Mouse (Mus musculus): ENCODE data around the gene Sel1l.
A peak's percentile ranks its signal among the peaks of the same experiment; 100 is the strongest.

The Sel1l gene

DNA sequence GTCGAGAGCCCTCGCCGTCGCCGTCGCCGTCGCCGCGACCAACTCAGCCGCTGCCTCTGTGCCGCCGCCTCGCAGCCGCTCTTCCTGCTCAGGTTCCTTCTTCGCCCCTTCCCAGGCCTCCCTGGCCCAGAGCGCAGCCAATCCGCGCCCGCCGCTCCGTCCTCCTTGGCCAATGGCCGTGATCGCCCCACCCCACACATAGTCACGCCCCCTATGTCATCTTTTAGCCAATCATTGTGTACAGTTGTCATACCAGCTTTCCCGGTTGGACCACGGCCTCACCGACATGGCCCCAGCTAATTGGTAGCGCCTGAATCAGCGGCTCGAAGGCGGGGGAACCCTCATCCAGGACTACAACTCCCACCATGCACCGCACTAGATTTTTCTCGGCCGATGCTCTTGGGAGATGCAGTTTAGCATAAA is at the start of gene Sel1l:
Gene Sel1l (minus strand): TSS at position 113 of the 423 bp plus-strand sequence.
- peak; percentile 99 for DNase-seq

DNA sequence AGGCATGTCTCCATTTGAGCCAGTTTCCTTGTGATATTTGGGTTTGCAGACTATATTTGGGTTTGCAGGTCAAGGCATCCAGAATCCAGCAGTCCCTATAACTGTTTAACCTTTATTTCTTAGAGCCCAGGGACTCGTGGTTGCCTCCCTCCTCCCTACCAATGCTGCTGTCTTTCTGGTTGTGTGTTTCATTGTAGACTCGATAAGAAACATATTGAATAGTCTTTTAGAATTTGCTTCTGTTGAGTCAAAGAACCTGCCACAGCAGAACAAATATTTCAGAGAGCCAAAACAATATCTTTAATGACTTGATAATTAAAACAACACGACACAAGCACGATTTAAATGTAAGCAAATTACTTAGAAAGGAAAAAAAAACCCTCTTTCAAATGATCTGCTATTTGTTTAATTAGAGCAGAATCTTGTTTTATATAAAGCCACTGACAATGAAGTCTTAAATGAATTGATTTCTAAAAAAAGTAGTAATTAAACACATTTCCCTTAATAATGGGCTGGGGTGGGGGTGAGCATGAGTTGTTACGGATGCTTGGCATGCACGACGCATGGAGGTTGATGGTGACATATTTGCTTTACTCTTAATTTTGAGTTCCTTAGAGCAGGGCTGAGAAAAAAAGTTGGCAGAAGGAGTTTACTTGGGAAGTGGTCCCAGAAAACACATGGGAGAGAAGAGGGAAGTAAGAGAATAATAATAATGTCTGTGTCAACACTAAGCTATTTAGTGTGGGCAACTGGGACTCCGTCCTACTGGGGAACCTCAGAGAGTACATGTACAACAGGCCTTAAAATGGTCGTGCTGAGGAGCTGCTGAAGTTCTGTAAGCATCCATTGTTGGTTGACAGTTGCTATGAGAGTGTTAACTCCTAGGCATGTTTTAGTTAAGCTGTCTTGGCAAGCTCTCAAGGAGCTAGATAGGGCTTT is 43.9 kb upstream of the Sel1l start:
- no peak for DNase-seq

DNA sequence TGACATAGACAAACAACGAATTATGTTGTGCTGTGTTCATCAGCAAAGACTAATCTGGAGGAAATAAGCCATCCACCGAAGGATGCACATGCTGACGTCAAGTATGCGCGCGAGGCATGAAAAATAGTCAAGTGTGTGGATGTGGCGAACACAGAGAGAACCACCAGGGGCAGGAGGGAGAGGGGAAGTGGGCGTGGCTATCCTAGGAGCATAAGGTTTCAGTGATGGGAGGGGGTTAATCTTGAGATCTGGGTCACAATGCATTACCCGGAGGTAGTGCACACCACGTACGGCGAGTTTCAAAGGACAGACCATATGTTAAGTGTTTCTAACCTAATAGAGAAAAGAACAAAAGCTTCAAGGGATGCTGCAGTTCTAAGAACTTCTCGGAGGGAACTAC is 31.5 kb upstream of the Sel1l start:
- no peak for DNase-seq

DNA sequence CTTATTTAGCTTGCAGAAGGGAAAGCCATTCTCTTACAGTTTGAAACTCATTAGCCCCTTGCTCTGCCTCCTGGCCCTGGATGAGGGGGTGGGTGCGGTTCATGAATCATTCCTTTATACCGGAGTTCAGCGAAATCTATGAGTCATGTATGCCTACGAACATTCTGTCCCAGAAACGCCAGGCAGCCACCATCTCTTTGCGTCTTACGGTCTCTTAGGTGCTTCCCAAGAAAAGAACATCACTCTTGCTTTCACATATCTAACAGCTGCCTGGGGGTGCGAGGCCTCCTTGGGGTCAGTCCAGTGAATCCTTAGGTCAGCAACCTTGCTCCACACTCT is 29.9 kb upstream of the Sel1l start:
- DNase-seq = peak; percentile 63

DNA sequence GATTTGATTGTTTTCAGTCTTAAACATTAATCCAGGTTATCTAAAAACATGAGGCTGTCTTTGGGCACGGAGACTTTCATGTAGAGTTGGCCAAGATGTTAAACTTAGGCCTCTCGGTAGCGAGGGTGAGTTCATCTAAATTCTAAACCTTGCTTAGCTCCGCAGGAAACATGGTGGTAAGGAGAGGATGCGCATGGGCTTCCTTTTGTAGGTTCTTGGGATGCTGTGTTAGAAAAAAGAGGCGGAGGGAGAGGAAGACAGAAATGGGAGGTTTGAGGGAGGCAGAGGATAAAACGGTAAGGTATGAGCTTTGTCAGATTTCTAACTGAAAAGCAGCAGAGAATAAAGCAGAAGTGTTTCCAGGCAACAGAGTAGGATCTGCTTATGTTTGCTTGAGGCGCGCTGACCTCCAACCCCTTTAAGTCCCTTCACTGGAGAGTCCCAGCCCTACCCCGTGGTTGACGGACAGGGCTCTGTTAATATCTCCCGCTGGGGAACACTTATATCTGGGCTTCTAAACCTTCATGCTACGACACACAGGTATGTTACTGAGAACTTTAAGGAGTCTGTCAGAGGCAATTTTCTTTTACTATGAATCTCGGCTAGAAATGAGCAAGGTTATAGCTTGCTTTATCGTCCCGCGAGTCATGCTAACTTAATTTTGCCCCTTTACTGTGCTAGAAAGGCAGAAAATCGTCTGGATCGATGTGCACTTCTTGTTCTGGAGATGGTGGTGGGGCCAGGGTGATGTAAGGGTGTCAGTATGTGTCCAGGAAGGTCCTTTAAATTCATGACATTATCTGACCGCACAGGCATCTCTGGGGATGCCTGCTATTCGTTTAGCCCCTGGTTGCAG is 29.3 kb upstream of the Sel1l start:
- no peak for DNase-seq

DNA sequence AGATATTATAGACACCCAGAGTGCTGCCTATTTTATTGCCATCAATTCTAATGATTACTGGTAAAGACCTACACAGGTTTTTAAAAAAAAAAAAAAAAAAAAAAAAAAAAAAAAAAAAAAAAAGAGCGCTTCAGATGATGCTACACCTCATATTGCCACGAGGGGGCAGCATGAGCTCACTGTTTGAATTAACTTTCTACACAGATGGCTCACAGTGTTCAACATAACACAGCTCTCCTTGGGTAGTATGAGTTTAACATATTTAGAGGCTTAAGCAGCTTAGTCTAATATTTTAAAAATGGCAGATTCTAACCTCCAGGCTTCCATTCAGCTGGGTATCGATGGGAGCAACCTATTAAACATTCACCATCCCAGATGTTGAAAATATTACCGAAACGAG is 28.7 kb upstream of the Sel1l start:
- no peak for DNase-seq

DNA sequence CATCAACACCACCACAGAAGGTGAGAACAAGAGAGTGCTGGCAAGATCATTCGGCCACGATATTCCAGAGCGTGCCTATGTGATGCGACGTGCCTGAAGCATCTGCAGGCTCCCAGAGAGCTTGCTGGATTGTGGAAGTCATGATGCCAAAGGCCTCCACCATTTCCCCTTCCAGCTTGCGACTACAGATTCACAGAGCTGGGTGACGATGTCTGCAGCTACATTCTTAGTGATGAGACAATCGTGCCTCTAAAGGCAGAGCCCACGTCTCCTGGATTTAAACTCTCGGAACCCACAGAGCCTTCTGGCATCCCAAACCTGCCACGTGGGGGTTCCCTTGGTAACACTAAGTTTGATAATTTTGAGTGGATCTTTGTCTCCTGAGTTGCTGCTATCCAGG is 21.7 kb upstream of the Sel1l start:
- no peak for DNase-seq

DNA sequence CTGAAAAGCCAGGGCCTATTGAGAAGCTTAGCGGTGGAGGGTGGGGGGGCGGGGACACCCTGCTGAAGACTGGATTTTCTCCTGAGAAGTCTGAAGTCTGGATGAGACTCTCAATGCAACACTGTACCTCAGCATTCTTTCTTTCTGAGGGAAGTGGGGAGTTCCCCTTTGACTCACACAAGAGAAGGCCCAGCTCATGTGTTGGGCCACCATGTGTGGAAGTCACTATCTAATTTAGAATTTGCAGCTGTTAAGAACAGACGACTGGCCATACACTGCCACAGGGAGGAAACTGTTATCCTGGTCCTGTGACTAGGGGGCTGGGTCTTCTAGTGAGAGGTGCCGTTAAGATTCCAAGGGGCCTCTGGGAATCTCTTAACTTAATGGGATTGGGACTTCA is 20.4 kb upstream of the Sel1l start:
- no peak for DNase-seq

DNA sequence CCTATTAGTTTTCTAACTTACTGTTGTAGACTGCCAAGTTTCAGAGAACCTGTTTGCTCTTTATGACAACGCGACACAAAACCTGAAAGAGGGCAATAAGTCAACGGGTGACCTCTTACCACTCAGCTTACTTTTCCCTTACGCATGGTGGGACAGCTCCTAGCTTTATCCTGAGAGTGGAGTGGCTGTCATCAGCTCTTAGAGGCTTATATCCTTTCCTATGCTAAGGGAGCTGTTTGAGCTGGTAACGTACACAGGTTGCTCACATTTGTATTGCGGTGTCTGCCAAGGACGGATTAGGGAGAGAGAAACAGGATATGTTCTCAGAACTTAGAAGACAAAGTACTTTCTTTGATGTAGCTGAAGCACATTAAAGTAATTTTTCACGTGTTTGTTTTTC is 5.4 kb upstream of the Sel1l start:
- no peak for DNase-seq

DNA sequence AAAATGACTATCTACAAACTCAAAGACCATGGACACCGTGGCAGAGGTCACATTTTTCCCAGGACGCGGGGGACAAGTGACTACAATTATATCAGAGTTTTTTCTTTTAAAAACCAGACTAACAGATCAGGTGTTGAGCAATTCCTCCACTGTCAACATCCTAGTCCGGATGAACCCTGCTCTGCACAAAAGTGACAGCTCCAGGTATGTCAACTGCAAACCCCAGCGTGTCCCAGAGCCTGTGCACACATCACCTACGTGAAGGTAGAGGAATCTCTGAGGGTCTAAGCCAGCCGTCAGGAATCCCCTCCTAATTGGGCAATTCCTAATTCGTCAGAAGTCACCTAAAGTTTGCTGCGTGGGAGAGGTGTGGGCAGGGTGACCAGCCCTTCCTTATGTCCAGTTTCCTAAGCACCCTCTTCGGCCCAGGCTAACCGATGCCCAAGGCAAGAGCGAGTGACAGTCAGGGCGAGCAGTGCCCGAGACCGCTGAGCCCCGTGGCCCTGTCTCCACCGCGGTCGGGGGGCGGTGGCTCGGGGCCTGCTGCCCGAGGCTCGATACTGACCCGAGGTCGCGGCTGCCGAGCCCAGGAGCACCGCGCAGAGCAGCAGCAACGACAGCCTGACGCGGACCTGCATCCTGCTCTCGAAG is 438 bp downstream of the Sel1l start:
- no peak for DNase-seq

DNA sequence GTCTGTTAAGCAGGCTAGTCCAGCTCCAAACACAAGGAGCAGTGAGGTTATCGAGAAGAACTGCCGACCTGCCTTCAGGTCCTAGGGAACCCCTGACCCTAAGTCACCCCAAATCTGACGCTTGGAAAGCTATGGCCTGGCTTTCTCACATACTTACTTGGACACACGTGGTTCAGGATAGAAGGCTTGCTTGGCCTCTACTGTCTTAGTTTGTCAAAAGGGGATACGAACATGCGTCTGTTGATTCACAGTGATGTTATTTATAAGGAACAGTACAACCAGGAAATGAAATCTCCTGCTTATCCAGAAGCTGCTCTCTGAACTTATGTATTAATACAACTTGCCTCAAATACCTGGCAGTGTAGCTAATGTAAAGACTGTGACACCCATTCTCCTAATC is 2.9 kb downstream of the Sel1l start:
- no peak for DNase-seq

DNA sequence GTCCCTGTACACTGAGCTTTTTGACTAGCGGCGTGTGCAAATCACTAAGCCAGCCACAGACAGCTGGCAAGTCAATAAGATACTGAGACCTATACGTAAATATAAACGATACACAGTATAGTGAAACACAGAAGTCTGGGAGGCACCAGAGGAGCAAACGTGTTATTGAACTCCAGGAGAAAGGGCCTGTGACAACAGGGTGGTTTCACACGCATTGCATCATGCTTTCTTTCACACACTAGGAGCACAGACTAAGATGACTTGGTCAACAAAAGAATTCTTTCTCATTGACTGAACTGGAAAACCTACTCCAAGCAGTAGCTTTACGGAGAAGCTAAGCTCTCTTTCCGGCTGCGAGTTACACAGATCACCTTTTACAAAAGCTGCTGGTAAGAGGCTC is 3.6 kb downstream of the Sel1l start:
- no peak for DNase-seq

DNA sequence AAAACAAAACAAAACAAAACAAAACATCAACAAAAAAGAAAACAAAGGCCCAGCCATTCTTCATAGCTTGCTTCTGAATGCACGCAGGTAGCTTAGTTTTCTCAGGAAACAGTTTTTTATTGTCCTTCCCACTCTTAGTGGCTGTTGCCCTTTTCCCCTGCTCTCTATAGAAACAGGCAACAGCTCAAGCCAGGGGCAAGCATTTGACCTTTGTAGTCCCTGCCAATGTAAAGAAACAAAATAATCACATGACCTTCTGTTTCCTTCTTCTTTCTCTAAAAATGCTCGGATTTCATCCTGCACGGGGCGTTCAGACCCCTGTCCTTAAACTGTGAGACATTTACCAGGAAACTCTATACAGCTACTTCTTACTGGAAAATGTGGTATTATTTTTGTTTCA is 4.4 kb downstream of the Sel1l start:
- no peak for DNase-seq

DNA sequence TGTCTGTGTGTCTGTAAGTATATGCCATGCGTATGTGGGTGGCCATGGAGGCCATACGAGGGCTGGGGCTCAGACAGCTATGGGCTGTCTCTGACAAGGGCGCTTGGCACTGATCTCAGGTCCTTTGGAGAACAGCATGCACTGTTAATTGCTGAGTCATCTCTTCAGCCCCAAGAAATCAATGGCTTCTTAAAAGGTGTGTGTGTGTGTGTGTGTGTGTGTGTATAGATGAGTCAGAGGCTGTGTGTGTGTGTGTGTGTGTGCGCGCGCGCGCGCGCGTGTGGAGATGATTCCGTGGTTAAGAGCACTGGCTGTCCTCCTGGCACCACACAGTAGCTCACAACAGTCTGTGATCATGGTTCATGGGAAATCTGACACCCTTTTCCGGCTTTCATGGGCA is 5.1 kb downstream of the Sel1l start:
- DNase-seq = no peak

DNA sequence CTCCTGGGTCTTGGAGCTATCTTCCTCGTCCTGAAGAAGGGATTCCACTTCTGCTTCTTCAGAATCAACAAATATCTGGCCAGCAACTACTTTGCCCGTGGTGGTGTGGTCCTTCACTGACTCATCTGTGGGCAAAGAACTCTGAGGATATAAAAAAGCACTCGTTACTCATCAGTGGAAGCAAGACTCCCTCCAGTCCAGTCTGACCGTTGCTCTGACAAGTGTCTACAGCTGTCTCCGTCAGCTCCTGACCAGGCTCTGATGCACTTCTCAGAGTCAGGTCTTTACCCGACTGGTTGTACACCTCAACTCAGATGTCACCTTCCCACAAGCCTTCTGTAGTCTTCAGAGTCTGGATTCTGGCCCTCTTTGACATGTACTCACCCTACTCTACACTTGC is 7.2 kb downstream of the Sel1l start:
- DNase-seq = no peak

DNA sequence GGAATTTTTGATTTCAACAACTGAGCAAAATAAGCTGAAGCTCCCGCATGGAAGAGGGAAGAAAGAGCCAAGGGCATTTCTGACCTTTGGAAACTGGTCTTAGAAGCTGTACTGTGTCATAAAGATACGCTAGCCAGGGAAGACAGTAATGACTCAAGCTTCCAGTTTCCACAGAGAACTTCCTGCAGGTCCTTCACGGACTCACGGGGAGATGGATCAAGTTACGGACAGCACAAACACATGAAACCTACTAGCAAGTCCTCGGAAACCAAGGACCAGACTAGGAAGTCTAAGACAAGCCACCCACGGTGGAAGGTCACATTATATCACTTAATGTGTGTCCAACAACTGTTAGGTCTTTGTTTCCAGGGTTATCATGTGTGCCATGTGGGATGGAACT is 10.7 kb downstream of the Sel1l start:
- no peak for DNase-seq

DNA sequence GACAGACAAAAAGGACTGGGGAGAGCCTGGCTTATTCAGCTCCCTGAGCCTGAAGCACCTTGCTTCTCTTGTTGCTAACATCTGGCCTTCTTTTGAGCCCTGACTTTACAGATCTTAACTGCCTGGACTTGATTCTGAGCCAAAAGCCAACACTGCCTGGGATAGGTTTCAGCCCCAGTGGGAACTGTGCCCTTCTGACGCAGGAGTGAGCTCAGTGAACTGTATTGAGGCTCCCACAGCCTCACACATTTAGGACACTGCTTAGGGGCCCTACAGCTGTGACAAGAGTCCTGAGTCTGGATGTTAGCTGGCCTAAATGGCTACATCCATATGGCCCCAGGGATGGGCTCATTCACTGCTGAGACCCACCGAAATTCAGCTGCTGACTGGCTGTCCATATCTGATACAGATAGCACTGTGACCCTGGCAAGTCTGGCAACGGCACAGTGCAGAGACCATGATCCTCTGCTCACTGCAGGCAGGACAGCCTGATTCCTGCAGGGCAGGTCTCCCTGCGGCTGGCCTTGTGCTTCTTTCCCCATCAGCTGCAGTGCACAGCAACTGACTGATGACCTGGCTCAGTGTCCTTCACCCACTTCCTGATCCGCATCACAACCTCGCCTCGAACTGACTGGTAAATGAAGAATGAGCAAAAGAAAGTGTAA is 11.4 kb downstream of the Sel1l start:
- no peak for DNase-seq

DNA sequence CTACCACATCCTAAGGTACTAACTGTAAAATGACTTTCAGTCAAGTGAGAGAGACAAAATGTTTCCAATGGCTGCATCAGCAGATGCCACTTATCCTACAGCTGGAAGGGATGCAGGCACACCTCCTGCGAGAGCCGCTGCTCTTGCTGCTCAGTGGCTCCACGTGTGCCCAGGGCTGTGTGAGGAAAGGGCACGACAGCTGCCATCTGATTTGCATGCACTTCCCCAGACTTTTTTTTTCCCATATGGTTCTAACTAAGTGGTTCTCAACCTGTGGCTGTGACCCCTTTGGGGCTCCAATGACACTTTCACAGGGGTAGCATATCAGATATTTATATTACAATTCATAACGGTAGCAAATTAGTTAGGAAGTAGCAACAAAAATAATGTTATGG is 15.0 kb downstream of the Sel1l start:
- DNase-seq = no peak

DNA sequence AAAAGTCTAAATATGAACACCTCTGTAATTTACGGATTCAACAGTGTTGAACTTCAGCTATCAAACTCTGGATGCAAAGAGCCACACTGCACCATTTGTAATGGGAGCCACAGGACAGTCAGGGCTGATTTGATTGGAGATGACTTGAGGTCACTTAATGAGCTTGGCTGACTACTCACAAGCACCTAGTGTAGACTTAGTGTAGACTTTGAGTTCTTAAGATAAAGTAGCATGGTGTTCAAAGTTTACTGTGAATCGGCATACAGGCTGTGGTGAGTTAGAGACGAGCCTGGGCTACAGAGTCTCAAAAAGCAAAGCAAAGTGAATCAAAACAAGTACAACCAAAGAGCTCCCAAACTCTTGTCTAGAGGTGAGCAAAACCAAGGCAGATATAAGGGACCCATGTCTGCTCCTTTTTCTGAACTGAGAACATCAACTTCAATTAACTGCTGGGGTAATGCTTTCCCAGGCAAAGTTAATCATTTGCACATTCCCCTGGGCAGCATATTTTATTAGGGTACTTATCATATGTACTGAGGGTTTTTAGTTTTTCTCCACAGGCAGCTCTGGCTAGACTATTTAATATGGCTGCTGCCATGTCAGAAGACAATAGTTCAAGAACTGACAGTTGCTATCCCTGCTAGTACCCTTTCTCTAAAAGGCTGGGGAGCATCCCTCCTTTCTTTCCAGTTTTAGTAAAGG is 15.6 kb downstream of the Sel1l start:
- DNase-seq = no peak

DNA sequence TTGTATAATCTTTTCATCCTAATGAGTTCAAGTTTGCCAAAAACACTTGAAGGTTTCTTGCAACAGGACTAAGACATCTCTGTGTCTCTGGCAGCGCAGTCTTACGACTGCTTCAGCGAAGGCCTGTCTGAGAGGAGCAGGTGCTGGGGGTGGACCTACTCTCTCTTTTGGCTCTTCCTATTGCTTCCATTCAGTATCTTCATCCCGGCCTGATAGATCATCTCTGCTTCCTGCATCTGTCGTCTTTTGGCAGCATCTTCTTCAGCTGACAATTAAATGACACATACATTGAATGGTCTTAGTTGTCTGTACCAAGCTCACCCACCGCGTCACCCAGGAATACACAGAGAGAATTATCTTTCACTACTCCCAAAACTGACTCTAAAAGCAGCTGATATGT is 17.5 kb downstream of the Sel1l start:
- no peak for DNase-seq

DNA sequence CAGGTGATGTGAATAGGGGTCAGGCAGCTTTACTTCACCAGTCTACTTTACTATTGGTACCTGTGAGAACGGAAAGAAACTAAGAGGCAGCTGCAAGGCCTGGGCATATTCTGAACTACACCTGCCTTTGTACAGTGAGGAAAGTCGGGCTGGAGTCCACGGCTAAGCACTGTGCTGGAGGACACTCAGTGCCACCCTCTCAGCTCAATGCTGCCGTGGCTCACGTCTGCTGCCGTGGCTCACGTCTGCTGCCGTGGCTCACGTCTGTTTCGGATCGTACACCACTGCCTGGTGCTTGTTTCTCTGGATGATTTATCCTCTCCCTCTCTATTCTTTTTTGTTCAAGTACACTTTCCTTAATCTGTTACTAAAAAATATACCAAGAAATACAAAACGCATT is 28.5 kb downstream of the Sel1l start:
- DNase-seq = no peak

DNA sequence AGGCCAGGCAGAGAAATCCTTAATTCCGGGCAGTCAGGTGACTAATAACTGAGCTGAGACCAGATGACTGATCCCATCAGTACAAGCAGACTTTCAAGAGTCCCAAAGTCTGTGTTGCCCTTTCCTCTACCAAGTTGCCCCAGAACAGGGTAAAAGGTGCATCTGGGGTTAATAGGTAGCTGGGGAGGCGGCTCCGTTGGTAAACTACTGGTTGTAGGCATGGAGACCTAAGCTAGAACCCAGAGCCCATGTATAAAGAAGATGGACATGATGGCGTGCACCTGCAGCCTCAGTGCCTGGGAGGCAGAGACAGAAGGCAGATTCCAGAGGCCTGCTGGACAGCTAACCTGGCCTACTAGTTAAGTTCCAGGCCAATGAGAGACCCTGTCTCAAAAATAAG is 30.2 kb downstream of the Sel1l start:
- DNase-seq = no peak

DNA sequence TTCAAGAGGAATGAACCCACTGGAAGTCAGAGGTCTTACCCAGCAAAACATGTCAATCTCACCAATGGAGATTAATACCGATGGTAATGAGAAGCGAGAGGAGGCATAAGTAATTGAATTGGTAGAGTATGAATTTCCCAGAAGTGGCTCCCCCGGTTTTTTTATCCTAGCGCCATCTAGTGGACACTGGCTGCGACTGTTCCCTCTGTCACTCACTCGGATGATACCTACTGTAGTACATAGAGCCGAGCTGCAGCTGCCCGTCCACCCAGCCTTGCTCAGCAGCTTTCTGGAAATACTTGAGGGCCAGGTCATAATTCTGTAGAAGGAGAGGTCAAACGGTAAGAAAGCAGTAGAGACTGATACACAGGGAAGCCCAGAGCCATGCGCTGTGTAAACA is 33.0 kb downstream of the Sel1l start:
- DNase-seq = peak; percentile 40

Data from layer of hippocampus, adult 9-11 months (tissue).